Mouse (Mus musculus) erythroblast, embryonic 14.5 days (primary cell): ENCODE results near the gene Celf2.

Experiments
- GATA1 ChIP-seq: IDR thresholded peaks from 2 replicates; pipeline ENCODE4 v1.6.1; 2012; ENCODE audit warnings: low read length, inconsistent platforms, mixed read lengths
- TAL1 ChIP-seq: IDR thresholded peaks from 3 replicates; pipeline ENCODE4 v1.6.1; 2012; ENCODE audit warnings: low read length, inconsistent platforms, mixed read lengths

GRCm38 (mm10) chr2:6849388-6849787 lies 660.0 kb downstream of the Celf2 start:
- no peak for TF ChIP-seq TAL1
- TF ChIP-seq GATA1: no peak
